Mouse (Mus musculus): ENCODE measurements around the gene Ets1.

Ets1 gene

DNA sequence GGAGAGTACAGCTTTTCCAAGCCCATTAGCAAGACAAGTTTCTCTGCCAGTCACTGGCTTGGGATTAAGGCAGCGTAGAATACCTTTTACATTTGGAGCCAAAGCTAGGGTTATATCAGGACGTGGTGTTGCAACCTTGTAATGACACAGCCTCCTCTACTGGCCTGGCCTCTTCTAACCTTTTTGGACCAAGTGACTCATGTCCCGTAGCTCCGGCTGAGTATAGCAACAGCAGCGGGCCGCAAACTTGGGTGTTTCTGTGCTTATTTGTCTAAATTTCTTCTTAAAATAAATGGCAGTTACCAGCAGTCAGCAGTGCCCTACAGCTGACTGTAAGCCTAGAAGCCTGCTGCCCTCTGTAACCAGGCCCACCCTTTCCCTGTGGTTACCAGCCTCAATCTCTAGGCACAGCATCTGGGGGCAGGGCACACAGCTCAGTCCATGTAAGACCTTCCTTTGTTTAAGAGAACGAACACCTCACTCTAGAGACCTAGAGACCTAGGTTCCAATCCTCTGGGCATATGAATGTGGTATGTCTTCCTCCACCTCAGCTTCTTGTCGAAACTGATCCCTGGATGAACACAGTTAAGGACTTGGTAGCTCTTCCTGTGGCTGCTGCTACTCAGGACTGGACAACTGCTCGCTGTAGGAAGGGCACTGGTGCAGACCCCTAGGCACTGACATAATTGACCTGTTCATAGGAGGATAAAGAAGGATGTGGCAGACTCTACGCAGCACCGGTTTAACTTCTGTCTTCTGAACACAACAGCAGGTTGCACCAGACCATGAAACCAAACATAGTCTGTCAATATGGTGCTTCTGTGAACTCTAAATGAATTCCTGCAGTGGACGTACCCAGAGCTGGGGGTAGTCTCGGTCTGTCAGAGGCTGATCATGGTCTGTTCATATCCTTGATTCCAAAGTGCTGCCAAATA is 94.9 kb downstream of the Ets1 start:
- DNase-seq (ENCODE audit: low read depth) = no peak

DNA sequence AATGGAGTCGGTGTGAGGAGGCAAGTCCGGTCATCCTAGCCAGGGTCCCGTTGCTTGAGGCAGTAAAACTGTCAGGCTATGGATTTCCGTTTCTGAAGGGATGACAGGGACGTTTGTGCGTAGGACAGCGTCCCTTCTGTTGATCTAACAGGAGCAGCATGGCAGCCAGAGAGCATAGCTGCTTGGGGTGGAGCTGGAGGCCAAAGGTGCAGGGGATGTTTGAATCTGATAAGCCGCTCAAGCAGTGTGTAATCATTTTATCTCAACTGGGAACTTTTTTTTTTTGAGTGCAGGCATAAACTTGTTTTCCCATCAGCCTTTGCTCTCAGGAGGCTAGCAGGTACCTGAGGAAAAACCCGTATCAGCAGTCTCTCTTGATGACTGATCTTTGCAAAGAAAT is 95.8 kb downstream of the Ets1 start:
- no peak for DNase-seq (ENCODE audit: low read depth)

DNA sequence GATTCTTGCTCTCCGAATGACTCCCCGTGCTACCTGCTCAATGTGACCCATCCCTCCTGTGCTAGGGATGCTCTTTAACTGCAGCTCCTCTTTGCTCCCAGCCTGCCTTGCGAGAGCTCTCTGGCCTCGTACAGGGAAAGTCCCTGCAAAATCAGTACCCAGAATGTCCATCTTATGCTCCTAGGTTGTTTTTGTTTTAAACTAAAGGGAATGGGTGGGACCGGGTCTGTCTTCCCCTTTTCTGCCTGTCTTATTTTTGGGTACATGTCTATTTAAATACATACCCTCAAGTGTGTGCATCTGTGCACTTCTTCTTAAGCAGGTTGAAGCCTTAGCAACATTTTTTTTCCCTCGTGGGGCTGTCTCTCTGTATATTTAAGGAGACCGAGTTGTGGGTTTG is 99.0 kb downstream of the Ets1 start:
- DNase-seq (ENCODE audit: low read depth) = no peak

DNA sequence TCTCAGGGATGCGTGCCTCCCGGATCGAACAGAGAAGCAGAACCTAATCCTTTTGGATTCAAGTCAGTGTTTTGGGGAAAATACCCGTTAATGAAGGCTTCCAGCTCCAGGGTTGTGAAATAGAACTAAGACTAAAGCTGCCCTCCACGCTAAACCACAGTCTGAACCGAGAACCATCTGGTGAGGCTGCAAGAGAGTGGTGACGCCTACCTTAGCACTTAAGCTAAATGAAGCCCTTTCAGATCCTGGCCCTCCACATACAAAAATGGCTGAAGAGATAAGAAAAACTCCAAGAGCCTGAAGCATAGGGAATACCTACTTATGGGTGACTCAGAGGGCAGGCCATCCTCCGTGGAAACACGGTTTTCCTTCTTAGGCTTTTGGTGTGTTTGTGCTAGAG is 100.0 kb downstream of the Ets1 start:
- DNase-seq (ENCODE audit: low read depth) = no peak

DNA sequence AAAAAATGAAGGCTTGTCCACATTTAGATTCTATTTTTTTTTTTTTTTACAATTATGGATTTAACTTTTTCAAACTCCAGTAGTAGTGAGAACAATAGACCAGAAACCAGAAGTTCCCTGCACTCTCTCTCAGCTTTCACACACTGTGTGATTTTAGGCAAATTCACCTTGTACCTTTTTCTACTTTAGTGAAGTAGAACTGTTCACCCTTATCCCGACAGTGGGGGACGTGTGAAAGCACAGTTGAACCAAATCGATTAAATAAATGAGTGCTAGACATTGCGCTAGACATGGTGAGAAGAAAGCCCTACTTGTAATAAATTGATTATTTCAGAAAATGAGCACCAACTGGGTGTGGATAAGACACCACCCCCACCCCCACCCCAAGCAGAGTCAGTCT is 104.0 kb downstream of the Ets1 start:
- peak; percentile 55 for DNase-seq (ENCODE audit: low read depth)

DNA sequence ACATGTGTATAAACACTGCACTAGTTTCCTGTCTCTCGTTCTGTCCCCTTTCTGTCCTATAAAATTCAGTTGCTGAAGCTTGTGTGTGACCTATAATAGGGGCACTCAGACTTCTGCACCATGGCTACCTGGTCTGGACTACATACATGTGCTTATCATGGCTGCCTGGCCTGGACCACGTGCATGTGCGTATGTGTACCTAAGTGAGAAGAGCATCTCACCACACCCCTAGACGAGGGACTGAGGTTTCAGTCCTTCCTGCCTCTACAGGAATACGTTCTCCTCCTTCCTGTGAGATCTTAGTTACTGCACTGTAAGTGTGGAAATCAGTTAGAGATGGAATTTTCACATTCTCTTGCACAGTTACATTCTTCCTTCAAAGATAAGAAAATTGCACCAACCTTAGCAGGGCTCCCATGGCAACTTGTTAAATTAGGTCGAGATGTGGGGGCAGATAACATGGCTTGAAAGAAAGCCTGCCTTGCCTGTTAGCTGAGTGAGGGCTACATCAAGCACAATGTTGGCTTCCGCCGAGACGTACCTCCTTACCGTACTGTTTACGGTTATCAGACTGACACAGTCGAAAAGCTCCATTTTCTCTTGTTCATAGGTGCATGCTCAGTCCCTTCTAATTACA is 104.8 kb downstream of the Ets1 start:
- DNase-seq (ENCODE audit: low read depth) = no peak

DNA sequence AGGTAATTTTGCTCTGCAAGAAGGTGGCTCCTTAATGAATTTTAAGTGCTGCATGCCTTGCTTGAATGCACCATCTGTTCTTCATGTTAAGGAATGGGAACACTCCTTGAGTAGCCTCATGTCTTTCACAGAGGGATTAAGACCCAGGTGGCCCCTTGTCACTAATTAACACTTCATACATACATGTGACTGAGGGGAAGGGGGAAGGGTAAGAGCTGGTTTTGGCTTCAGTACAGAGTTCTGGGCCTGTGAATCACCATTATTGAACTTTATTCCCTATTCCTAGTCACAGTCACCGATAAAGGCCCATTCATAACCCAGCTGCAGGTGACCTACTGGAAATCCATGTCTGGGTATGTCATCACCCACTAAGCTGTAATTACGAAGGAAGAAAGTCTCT is 105.7 kb downstream of the Ets1 start:
- no peak for DNase-seq (ENCODE audit: low read depth)

DNA sequence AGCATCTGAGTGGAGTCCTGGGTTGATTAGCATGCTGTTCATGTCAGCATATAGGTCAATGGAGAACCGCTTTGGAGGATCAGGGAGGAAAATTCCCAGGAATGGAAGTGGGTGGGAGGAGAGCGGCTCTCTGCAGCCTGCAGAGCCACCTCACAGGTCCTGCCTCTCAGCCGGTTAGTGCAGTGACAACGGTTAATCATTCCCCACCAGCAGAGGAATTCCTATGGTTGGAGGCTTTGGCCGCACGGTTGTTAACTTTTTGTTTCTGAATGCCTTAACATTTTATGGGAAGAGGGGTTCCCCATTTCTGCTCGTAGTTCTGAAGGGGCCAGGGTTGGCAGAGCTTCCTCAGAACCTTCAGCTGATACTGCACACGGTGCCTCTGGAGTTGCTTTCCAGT is 107.1 kb downstream of the Ets1 start:
- DNase-seq (ENCODE audit: low read depth) = peak; percentile 59

DNA sequence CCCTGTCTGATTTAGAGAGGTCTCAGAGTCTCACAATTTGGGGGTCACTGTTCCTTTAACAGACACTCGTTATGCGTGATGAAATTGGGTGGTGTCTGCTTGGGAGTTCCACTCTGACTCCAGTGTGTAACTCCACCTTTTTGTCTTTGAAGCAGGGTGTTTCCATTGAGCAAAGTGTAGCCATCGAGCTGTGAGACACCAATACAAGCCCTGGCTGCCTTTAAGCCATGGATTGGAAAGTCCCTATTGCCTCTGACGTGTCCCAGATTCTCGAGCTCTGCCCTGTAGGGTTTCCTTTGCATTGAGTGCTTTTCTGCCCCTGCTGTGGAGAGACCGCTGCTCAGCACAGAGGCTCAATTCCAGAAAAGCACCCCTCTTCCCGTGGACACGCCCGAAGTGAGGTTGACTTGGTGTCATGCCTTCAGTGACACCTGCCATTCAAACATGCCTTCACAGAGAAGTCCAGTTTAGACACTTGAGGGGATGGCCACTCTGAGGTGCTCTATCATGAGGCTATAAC is 107.7 kb downstream of the Ets1 start:
- no peak for DNase-seq (ENCODE audit: low read depth)

DNA sequence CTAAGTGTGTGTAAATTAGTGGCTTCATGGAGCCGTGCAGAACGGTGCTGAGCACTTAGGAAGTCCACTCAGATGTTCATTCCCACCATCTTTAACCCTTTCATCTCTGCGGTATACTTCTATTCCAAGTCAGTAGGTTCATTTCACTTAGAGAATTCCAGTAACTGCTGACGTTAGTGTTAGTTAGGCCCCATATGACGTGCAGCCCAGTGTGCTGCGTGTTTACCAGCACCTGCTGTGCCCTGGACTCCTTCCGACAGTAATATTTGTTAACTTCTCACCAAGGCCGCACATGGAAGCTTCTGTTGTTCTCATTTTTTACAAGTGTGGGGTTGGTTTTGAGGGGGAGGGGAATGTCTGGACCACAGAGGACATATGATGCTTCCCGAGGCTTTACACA is 108.3 kb downstream of the Ets1 start:
- no peak for DNase-seq (ENCODE audit: low read depth)

DNA sequence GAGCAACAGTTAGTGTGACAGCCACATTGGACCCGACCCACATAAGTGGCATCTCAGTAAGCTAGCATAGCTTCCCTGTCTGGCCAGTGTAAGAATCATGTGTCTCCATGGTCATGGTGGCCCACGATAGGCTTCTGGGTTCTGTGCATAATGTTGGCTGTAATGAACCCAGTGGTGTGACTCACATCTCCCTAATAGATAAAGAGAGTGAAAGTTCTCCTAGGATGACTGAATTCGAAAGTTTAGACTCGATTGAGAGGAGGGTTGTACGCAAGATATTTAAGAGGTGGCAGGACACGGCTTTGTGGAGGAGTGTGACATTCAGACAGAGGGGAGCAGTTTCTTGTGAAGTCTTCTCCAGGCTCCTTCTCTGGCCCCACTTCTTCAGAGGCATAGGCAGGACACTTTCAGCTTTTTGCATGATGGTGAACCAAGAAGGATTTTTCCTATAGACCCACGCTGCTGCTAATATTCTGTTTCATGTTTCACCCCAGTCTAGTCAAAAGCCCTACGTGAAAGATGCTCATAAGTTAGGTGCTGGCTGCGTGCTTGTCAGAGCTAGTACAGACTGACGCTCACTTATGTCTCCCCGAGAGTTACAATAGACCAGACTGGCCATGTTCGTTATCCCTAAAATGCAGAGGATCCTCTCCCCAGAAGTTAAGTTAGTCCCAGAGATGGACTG is 109.2 kb downstream of the Ets1 start:
- DNase-seq (ENCODE audit: low read depth) = peak; percentile 85

DNA sequence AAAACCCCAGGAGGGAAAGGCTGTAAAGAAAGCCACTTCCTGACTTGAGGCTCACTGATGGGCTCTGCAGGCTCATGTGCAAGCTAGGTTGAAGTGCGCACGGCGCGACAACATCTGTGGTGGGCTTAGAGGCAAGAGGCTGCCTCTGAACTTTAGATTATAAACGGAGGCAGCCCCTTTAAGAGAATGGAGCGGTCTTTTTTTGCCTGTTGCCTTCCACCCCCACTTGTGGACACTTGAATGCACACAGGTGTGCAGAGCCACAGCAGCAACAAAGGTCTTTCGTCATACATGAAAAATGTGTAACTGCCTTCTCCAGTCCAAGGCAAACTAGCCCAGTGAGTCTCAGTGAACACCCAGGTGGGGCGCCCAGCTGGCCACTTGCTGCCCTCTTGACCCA is 110.0 kb downstream of the Ets1 start:
- no peak for DNase-seq (ENCODE audit: low read depth)

DNA sequence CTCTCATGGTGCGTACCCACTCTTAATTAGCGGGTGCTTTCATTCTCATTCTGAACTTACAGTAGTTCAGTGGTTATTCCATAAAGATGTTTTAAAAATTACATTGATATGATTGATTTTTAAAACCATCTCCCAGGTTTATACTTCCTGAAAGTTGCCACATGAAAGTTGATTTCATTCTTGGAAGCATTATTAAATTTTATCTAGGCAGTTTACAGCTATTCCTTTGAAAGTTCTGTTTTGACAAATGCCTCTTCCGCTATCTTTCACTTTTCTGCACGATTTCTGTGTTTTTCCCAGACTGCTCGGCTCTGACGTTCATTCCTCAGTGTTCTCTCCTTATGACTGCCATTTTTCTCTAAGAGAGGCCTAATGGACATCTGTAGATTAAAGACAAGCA is 110.6 kb downstream of the Ets1 start:
- peak; percentile 63 for DNase-seq (ENCODE audit: low read depth)

DNA sequence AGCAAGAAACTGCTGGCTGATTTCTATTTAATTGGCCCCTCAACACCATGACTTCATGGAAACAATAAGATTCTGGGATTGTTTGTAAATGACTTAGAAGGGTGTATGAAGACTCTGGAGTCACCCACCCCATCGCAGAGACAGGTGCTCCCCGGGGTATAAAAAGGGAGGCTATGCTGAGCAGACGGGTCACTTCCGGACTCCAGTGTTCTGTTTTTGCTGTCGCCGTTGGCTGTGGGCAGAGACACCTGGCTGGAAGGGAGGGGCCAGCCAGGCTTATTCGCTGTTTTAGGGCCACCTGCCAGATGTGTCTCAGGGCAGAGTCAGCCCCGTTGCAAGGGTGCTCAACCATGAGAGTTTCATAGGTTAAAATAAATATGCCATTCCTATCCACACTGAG is 111.6 kb downstream of the Ets1 start:
- no peak for DNase-seq (ENCODE audit: low read depth)

DNA sequence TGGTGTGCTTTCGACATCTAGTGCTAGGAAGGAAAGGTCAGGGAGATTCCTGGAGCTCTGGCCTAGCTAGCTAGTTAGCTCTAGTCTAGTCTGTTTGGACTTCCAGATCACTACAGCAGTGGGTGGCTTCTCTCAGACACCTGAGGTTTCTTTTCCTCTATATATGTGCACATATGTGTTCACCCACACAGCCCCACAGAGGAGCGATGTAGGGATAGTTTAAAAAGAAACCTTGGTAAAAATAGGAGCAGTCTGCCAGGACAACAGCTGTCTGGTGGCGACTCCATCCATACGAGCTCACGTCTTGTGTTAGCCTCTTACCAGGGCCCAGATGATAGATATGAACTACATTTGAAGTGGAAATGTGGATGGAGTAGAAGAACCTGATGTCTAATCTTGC is 112.5 kb downstream of the Ets1 start:
- no peak for DNase-seq (ENCODE audit: low read depth)

DNA sequence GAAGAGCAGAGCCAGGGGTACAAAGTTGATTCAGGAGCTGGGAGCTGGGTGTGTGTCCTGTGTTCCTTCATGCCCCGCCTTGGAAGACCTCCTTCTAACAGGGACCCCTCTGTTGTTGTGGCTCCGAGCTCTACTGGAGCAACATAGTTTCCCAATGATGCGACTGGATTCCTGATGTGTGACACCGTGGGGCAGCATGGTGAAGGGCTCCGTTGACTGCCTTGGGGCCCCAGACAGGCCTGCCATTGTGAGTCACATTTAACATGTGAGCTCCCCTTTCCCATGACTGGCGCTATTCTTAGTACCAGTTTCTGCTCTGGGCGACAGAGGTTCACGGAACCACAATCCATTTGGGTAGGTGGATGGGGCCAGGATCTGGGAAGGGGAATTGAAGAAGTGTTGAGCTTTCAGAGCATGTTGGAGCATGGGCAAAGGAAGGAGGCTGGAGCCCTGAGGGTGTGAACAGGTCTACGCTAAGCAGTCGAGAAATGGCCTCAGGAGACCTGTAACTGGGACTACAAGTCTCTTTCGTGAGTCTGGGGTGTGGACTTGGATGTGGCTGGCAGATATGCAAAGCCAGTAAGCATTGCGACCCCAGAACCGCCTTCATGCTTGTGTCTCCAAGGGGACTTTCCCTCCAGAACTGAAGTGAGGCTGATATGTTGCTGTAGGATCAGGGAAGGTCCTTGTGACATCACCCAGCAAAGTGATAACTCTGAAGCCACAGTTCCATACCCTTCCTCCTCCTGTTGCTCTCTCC is 113.9 kb downstream of the Ets1 start:
- DNase-seq (ENCODE audit: low read depth) = peak; percentile 77

DNA sequence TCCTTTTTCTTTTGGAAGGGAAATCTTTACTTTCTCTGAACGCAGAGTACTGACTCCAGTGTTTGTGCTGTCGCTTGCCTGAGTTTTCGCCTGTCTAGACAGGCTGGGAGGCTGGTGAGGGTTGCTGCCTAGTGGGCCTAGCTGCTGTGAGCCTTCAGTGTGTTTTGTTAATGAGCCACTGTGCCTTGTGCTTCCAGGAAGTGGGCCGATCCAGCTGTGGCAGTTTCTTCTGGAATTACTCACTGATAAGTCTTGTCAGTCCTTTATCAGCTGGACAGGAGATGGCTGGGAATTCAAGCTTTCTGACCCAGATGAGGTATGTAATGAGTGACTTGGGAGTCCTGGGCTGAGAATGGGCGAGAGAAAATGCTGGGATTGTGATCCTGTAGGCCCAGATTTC is 116.6 kb downstream of the Ets1 start:
- DNase-seq (ENCODE audit: low read depth) = no peak

DNA sequence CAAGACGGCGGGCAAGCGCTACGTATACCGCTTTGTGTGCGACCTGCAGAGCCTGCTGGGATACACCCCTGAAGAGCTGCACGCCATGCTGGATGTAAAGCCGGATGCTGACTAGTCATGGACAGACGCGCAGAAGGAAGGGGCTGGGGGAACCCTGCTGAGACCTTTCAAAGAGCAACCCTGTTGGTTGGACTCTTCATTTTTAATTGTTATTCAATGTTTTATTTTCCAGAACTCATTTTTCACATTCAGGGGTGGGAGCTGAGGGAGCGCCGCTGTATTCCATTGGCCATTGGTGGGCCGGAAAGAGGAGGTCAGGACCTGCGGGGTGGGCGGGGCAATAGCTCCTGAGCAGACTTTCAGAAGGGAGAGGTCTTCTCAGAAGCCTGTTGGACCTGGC is 118.3 kb downstream of the Ets1 start:
- peak; percentile 27 for DNase-seq (ENCODE audit: low read depth)

DNA sequence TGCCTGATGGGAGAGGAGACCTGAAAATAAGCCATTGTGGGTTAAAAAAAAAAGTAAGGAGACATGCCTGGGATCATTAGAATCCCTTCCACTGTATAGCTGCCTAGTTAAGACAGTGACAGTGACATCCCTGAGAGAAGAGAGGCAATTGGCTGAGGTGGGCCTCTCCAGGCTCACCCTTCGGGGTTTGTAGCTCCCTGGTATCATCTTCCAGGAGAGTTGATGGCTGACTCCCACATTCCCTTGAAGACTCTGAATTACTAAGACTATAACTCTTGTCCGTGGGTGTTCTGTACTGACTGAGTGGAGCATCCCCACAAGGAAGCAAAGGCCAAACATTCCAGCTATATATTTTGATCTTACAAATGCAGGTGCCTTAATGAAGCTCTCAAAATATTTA is 120.0 kb downstream of the Ets1 start:
- peak; percentile 39 for DNase-seq (ENCODE audit: low read depth)

DNA sequence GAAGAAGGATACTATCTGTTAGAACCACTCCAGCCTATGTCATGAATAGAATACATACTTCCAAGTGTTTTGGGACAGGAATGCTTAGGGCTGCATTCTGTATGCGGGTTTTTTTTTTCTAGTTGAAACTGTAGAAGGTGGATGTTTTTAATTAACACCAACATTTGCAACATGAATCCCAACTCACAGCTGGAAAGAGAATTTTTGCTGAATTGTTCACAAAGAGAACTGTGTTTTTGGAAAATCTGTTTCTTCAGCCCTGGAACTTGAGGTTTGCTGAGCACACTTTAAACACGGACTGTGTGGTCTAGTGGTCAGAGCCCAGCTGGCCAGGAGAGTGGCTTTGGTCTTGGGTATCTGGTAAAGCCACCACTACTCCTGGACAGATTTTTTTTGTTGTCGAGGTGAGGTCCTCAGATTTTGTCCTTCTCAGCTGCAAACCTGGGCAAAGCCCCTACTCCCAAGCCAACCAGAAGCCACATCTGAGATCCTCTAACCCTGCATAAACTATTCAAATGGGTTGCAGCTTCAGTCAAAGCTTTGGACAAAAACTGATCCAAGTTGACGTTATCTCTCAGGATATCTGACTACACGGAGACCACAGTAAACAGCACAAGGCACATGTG is 122.4 kb downstream of the Ets1 start:
- peak; percentile 51 for DNase-seq (ENCODE audit: low read depth)

DNA sequence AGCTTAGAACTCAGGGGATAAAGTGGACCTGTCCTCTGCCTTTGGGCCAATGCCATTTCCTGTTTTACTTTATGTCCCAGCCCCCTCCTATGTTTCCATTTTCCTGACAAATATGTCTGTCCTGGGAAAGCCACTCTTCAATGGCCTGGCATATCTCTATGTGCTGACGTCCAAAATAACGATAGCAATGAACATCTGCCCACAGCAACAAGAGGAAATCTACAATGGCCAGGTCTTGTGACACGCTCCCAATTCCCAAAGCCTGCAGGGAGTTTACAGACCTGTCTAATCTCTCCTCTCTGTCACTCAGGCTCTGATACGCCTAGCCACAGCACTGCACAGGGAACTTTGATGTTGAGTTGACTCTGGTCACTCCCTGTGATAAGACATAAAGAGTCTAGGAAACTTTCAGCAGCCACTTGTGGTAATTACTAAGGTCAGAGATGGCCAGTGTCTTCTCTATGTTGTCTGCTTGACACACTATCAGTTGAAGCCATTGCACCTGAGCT is 124.7 kb downstream of the Ets1 start:
- peak; percentile 62 for DNase-seq (ENCODE audit: low read depth)
